Mouse (Mus musculus): ENCODE results near the gene Cited4.

Cited4 gene

GRCm38 (mm10) chr4:120666358-120667024, at the start of gene Cited4:
Cited4 (plus strand) TSS chr4:120666572.
- DNase-seq (ENCODE audit: low spot score in 2 of 2): peak; percentile 79 to 82

- no peak for DNase-seq (ENCODE audit: low spot score in 2 of 2)
Measured at GRCm38 (mm10) chr4:120627728-120628127, 38.6 kb upstream of the Cited4 start.

GRCm38 (mm10) chr4:120630218-120630931, 36.0 kb upstream of the Cited4 start:
- no peak for DNase-seq (ENCODE audit: low spot score in 2 of 2)

- DNase-seq (ENCODE audit: low spot score in 2 of 2): no peak
Measured at GRCm38 (mm10) chr4:120631828-120632227, 34.5 kb upstream of the Cited4 start.

- no peak for DNase-seq (ENCODE audit: low spot score in 2 of 2)
Measured at GRCm38 (mm10) chr4:120635351-120635750, 31.0 kb upstream of the Cited4 start.

GRCm38 (mm10) chr4:120641946-120642345, 24.4 kb upstream of the Cited4 start:
- DNase-seq (ENCODE audit: low spot score in 2 of 2): no peak

- no peak for DNase-seq (ENCODE audit: low spot score in 2 of 2)
Measured at GRCm38 (mm10) chr4:120643899-120644298, 22.5 kb upstream of the Cited4 start.

- peak; percentile 59 to 63 for DNase-seq (ENCODE audit: low spot score in 2 of 2)
Measured at GRCm38 (mm10) chr4:120649369-120650207, 16.8 kb upstream of the Cited4 start.

GRCm38 (mm10) chr4:120650208-120650592, 16.2 kb upstream of the Cited4 start:
- no peak for DNase-seq (ENCODE audit: low spot score in 2 of 2)

- no peak for DNase-seq (ENCODE audit: low spot score in 2 of 2)
Measured at GRCm38 (mm10) chr4:120655898-120656297, 10.5 kb upstream of the Cited4 start.

GRCm38 (mm10) chr4:120660485-120660884, 5.9 kb upstream of the Cited4 start:
- DNase-seq (ENCODE audit: low spot score in 2 of 2): peak; percentile 64 to 72

GRCm38 (mm10) chr4:120664601-120665000, 1.8 kb upstream of the Cited4 start:
- DNase-seq (ENCODE audit: low spot score in 2 of 2): no peak

GRCm38 (mm10) chr4:120665144-120665700, 1.1 kb upstream of the Cited4 start:
- DNase-seq (ENCODE audit: low spot score in 2 of 2): no peak

GRCm38 (mm10) chr4:120665782-120666181, 590 bp upstream of the Cited4 start:
- DNase-seq (ENCODE audit: low spot score in 2 of 2): no peak

GRCm38 (mm10) chr4:120667045-120667501, 701 bp downstream of the Cited4 start:
- DNase-seq (ENCODE audit: low spot score in 2 of 2): peak; percentile 44 to 55

GRCm38 (mm10) chr4:120667555-120667954, 1.2 kb downstream of the Cited4 start:
- no peak for DNase-seq (ENCODE audit: low spot score in 2 of 2)

GRCm38 (mm10) chr4:120668551-120668950, 2.2 kb downstream of the Cited4 start:
- DNase-seq (ENCODE audit: low spot score in 2 of 2): no peak

GRCm38 (mm10) chr4:120669585-120669984, 3.2 kb downstream of the Cited4 start:
- DNase-seq (ENCODE audit: low spot score in 2 of 2): no peak

GRCm38 (mm10) chr4:120671046-120671445, 4.7 kb downstream of the Cited4 start:
- DNase-seq (ENCODE audit: low spot score in 2 of 2): no peak

- DNase-seq (ENCODE audit: low spot score in 2 of 2): no peak
Measured at GRCm38 (mm10) chr4:120673606-120674005, 7.2 kb downstream of the Cited4 start.

- no peak for DNase-seq (ENCODE audit: low spot score in 2 of 2)
Measured at GRCm38 (mm10) chr4:120674775-120675451, 8.5 kb downstream of the Cited4 start.

All from right cerebral cortex, adult 2 months (tissue).